Mouse (Mus musculus) heart, adult 11 months (tissue): Measurements from ENCODE around the gene Il24.

Source experiments
- DNase-seq: peaks from one replicate; pipeline ENCODE4 v3.0.0; 2022

Gene Il24

GRCm38 (mm10) chr1:130850405-130850804 is 36.8 kb downstream of the Il24 start:
- DNase-seq: peak; percentile 83

GRCm38 (mm10) chr1:130849530-130850214 is 37.6 kb downstream of the Il24 start:
- no peak for DNase-seq

GRCm38 (mm10) chr1:130844516-130844915 is 42.7 kb downstream of the Il24 start:
- DNase-seq: peak; percentile 68

- peak; percentile 51 for DNase-seq
Measured at GRCm38 (mm10) chr1:130841621-130842020, 45.6 kb downstream of the Il24 start.

GRCm38 (mm10) chr1:130840599-130841379 is 46.5 kb downstream of the Il24 start:
- peak; percentile 68 for DNase-seq

- DNase-seq: peak; percentile 37
Measured at GRCm38 (mm10) chr1:130838288-130838687, 49.0 kb downstream of the Il24 start.

- DNase-seq: no peak
Measured at GRCm38 (mm10) chr1:130835161-130835936, 51.9 kb downstream of the Il24 start.

- DNase-seq: no peak
Measured at GRCm38 (mm10) chr1:130832230-130833149, 54.8 kb downstream of the Il24 start.
